Mouse (Mus musculus): ENCODE data around the gene Dpp4.

The Dpp4 gene

GRCm38 (mm10) chr2:62412081-62412821 is at the start of gene Dpp4:
TSS of gene Dpp4 (minus strand) at chr2:62412231.
- no peak for DNase-seq (ENCODE audit: low read depth, low spot score)

- no peak for DNase-seq (ENCODE audit: low read depth, low spot score)
Observed at GRCm38 (mm10) chr2:62460815-62461450, 48.9 kb upstream of the Dpp4 start.

- DNase-seq (ENCODE audit: low read depth, low spot score) = no peak
Observed at GRCm38 (mm10) chr2:62460231-62460710, 48.2 kb upstream of the Dpp4 start.

GRCm38 (mm10) chr2:62459241-62460174 is 47.5 kb upstream of the Dpp4 start:
- no peak for DNase-seq (ENCODE audit: low read depth, low spot score)

GRCm38 (mm10) chr2:62458070-62458469 is 46.0 kb upstream of the Dpp4 start:
- peak; percentile 9 for DNase-seq (ENCODE audit: low read depth, low spot score)

- no peak for DNase-seq (ENCODE audit: low read depth, low spot score)
Observed at GRCm38 (mm10) chr2:62454991-62455390, 43.0 kb upstream of the Dpp4 start.

- DNase-seq (ENCODE audit: low read depth, low spot score) = no peak
Observed at GRCm38 (mm10) chr2:62454033-62454432, 42.0 kb upstream of the Dpp4 start.

GRCm38 (mm10) chr2:62450364-62450763 is 38.3 kb upstream of the Dpp4 start:
- no peak for DNase-seq (ENCODE audit: low read depth, low spot score)

- no peak for DNase-seq (ENCODE audit: low read depth, low spot score)
Observed at GRCm38 (mm10) chr2:62449692-62450346, 37.8 kb upstream of the Dpp4 start.

GRCm38 (mm10) chr2:62440802-62441544 is 28.9 kb upstream of the Dpp4 start:
- DNase-seq (ENCODE audit: low read depth, low spot score) = peak; percentile 37

- DNase-seq (ENCODE audit: low read depth, low spot score) = no peak
Observed at GRCm38 (mm10) chr2:62440083-62440482, 28.1 kb upstream of the Dpp4 start.

GRCm38 (mm10) chr2:62431245-62431795 is 19.3 kb upstream of the Dpp4 start:
- no peak for DNase-seq (ENCODE audit: low read depth, low spot score)

GRCm38 (mm10) chr2:62425941-62426340 is 13.9 kb upstream of the Dpp4 start:
- no peak for DNase-seq (ENCODE audit: low read depth, low spot score)

- no peak for DNase-seq (ENCODE audit: low read depth, low spot score)
Observed at GRCm38 (mm10) chr2:62423343-62423776, 11.3 kb upstream of the Dpp4 start.

- no peak for DNase-seq (ENCODE audit: low read depth, low spot score)
Observed at GRCm38 (mm10) chr2:62422515-62423342, 10.7 kb upstream of the Dpp4 start.

- no peak for DNase-seq (ENCODE audit: low read depth, low spot score)
Observed at GRCm38 (mm10) chr2:62421229-62421628, 9.2 kb upstream of the Dpp4 start.

GRCm38 (mm10) chr2:62420045-62420444 is 8.0 kb upstream of the Dpp4 start:
- DNase-seq (ENCODE audit: low read depth, low spot score) = no peak

GRCm38 (mm10) chr2:62417233-62417632 is 5.2 kb upstream of the Dpp4 start:
- DNase-seq (ENCODE audit: low read depth, low spot score) = no peak

Data from c-Kit-negative CD71-positive TER-119-positive erythroid progenitor cells, embryonic 14.5 days (primary cell).